ENCODE assay signal across 25 mouse cellular contexts in genomic region chr3:137994196-137994595, GRCm38 (mm10).
"Had no signal": no experiment of that assay in that cellular context is flagged by ENCODE, and none has a peak within 500 bp of the region (broad histone marks: within the 10 kb centered on the region; RNA-seq: fewer than 3 reads in every experiment).

No protein-coding gene starts in this region.

- H3K9me3 ChIP-seq: heart, embryonic 12.5 days; hindbrain, embryonic 10.5 days; hindbrain, embryonic 12.5 days; intestine, embryonic 15.5 days; limb, embryonic 10.5 days; limb, embryonic 12.5 days; liver, embryonic 13.5 days had no signal

- H3K27ac ChIP-seq: gastrocnemius, adult 2 months; heart, adult 2 months; hindbrain, embryonic 10.5 days; hindbrain, embryonic 12.5 days; hindbrain, embryonic 14.5 days; intestine, embryonic 15.5 days; layer of hippocampus, adult 2 months; left cerebral cortex, adult 2 months; limb, embryonic 10.5 days; limb, embryonic 12.5 days; liver, embryonic 13.5 days had no signal

- H3K4me3 ChIP-seq: gastrocnemius, adult 2 months; heart, adult 2 months; heart, embryonic 12.5 days; hindbrain, embryonic 10.5 days; hindbrain, embryonic 12.5 days; intestine, embryonic 15.5 days; layer of hippocampus, adult 2 months; left cerebral cortex, adult 2 months; limb, embryonic 10.5 days; limb, embryonic 12.5 days; liver, embryonic 13.5 days had no signal

- H3K4me2 ChIP-seq: heart, embryonic 12.5 days; hindbrain, embryonic 12.5 days; hindbrain, embryonic 14.5 days; intestine, embryonic 15.5 days; limb, embryonic 12.5 days; liver, embryonic 11.5 days; liver, embryonic 13.5 days had no signal

- H3K36me3 ChIP-seq: heart, embryonic 12.5 days; hindbrain, embryonic 10.5 days; hindbrain, embryonic 12.5 days; intestine, embryonic 15.5 days; limb, embryonic 10.5 days; limb, embryonic 12.5 days; liver, embryonic 13.5 days had no signal

- H3K27me3 ChIP-seq: heart, embryonic 12.5 days; hindbrain, embryonic 12.5 days; intestine, embryonic 15.5 days; limb, embryonic 12.5 days; liver, embryonic 13.5 days had no signal

- DNase-seq: gastrocnemius, adult 2 months; gastrocnemius, postnatal 10 days; gastrocnemius, postnatal 25 days; heart, adult 2 months; heart, postnatal 4 days; kidney, adult 18-20 months; kidney, adult 8-10 months; kidney, postnatal 10 days; kidney, postnatal 25 days; kidney, postnatal 4 days; liver; liver, embryonic 13.5 days had no signal

- ATAC-seq: hindbrain, embryonic 16.5 days; inflammation-experienced regulatory T-cells, adult 6 months; intestine, embryonic 15.5 days; intestine, postnatal 0 days had no signal

- H3K4me1 ChIP-seq: intestine, embryonic 15.5 days; limb, embryonic 10.5 days had no signal

- H3K9ac ChIP-seq: heart, embryonic 12.5 days; hindbrain, embryonic 12.5 days; hindbrain, embryonic 14.5 days; intestine, embryonic 15.5 days; limb, embryonic 12.5 days; liver, embryonic 13.5 days had no signal
